ENCODE assay signal across 10 mouse cellular contexts in the genomic region with DNA sequence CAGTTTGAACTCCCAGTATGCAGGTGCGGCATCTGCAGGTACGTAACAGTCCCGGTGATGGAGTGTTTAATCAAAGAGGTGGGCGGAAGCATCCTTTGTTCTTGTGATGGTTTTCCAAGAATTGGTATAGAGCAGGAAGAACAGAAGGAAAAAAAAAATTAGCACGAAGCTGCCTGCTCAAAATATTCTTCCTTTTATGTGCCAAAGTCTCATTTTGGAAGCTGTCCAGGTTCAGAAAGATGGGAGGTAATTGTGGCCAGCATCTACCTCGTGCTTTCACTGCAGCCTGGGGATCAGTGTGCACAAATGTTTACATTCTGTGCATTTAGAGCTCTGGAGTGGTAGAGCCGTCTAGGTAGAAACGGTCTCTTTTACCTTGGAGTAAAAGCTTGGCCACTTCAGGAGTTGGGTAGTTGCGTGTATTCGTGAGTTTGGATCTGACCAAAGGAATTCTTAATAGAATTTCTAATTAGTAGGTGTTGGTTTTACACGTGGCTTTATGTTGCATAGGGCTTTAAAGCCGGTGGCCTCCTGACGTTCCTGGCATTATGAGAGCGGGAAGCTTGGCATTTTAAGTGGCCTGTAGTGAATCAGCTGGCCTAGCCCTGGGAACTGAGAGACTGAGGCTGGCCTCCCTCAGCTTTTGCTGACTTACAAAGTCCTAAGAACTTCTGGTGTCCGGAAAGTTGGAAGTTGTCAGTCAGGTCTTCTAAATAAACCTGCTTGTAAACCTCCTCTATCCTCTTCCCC. TPM values are rescaled to one million over a fixed set of nuclear protein-coding genes. Genes with fewer than 3 reads are reported as not detected.
DNase-seq lines count a peak whose midpoint lies in the region; ATAC-seq and TF ChIP-seq lines count a peak whose summit lies in the region.
"Had no signal": no experiment of that assay in that cellular context is flagged by ENCODE, and none has a peak within 500 bp of the region (broad histone marks: within the 10 kb centered on the region; RNA-seq: fewer than 3 reads in every experiment).

No protein-coding gene starts in this region.

- TF ChIP-seq POLR2A in brain, embryonic 14.5 days (IDR thresholded peaks at IDR 0.05; ENCODE audit: borderline replicate concordance, extremely low read depth, insufficient read depth, insufficient read length, poor library complexity, severe bottlenecking) = no peak

- 44% methylated on average over 15 of the region's 15 CpGs for WGBS in heart, embryonic 15.5 days
- 32% methylated on average over 15 of the region's 15 CpGs for WGBS in hindbrain, embryonic 12.5 days
- 43% methylated on average over 15 of the region's 15 CpGs for WGBS in midbrain, embryonic 11.5 days

- no peak for TF ChIP-seq CTCF in brain, embryonic 14.5 days (IDR thresholded peaks at IDR 0.05; ENCODE audit: borderline replicate concordance, extremely low read depth, insufficient read depth, insufficient read length)

- H3K4me1 ChIP-seq in heart, embryonic 15.5 days (replicated peaks) = peaks cover 47% of the 10 kb centered on the region
- H3K4me1 ChIP-seq in hindbrain, embryonic 12.5 days = peaks cover 77% of the 10 kb centered on the region
- peaks cover 65% of the 10 kb centered on the region for H3K4me1 ChIP-seq in midbrain, embryonic 11.5 days (ENCODE audit: control insufficient read depth, insufficient read depth, low read length)

- peak overlapping the region; percentile 95; the same call in 1 of the 2 replicates for H3K9ac ChIP-seq in heart, embryonic 15.5 days
- H3K9ac ChIP-seq in hindbrain, embryonic 12.5 days = peak overlapping the region; percentile 88
- H3K9ac ChIP-seq in midbrain, embryonic 11.5 days (ENCODE audit: low read length) = peak overlapping the region; percentile 85

- no peak for ATAC-seq in heart, embryonic 15.5 days (replicated peaks; ENCODE audit: insufficient number of reproducible peaks, insufficient read depth, low FRiP score, low read depth)
- no peak for ATAC-seq in hindbrain, embryonic 12.5 days (ENCODE audit: low FRiP score)
- ATAC-seq in midbrain, embryonic 11.5 days (ENCODE audit: low FRiP score) = no peak
- ATAC-seq in megakaryocyte, adult 5-6 weeks (ENCODE audit: poor library complexity, severe bottlenecking) = no peak

- peaks cover 5% of the 10 kb centered on the region; the same call in 1 of the 2 replicates for H3K36me3 ChIP-seq in heart, embryonic 15.5 days
- H3K36me3 ChIP-seq in hindbrain, embryonic 12.5 days = peaks cover 41% of the 10 kb centered on the region
- peaks cover 28% of the 10 kb centered on the region for H3K36me3 ChIP-seq in midbrain, embryonic 11.5 days (ENCODE audit: control insufficient read depth, insufficient read depth, low read length)

- no peak overlapping the region for H3K27ac ChIP-seq in heart, embryonic 15.5 days
- peak overlapping the region; percentile 37; the same call in 1 of the 2 replicates for H3K27ac ChIP-seq in hindbrain, embryonic 12.5 days
- no peak overlapping the region for H3K27ac ChIP-seq in midbrain, embryonic 11.5 days (ENCODE audit: low read depth, low read length)

- no peaks in the 10 kb centered on the region for H3K9me3 ChIP-seq in heart, embryonic 15.5 days (replicated peaks)
- no peaks in the 10 kb centered on the region for H3K9me3 ChIP-seq in hindbrain, embryonic 12.5 days (replicated peaks)
- H3K9me3 ChIP-seq in midbrain, embryonic 11.5 days (ENCODE audit: control insufficient read depth, low read length) = no peaks in the 10 kb centered on the region

- H3K4me2 ChIP-seq in heart, embryonic 15.5 days = peak overlapping the region; percentile 96
- H3K4me2 ChIP-seq in hindbrain, embryonic 12.5 days (replicated peaks) = peak overlapping the region; percentile 78
- H3K4me2 ChIP-seq in midbrain, embryonic 11.5 days = peak overlapping the region; percentile 91

- DNase-seq in heart, adult 11 months = no peak
- peak; percentile 69 for DNase-seq in brain, embryonic 14.5 days (ENCODE audit: low read depth)
- no peak for DNase-seq in midbrain, embryonic 11.5 days (ENCODE audit: low spot score, missing footprints)
- no peak for DNase-seq in adrenal gland, postnatal 10 days
- DNase-seq in gastrocnemius, adult 18-20 months (ENCODE audit: low spot score) = no peak
- DNase-seq: adrenal gland, postnatal 25 days; thymus, adult 2 months had no signal

- H3K4me3 ChIP-seq in heart, embryonic 15.5 days = peak overlapping the region; percentile 86
- peak overlapping the region; percentile 85 for H3K4me3 ChIP-seq in hindbrain, embryonic 12.5 days
- peak overlapping the region; percentile 81 for H3K4me3 ChIP-seq in midbrain, embryonic 11.5 days (ENCODE audit: low read depth, low read length)

- H3K27me3 ChIP-seq in heart, embryonic 15.5 days = no peaks in the 10 kb centered on the region
- H3K27me3 ChIP-seq in hindbrain, embryonic 12.5 days = no peaks in the 10 kb centered on the region
- peaks cover 2% of the 10 kb centered on the region; the same call in 1 of the 2 replicates for H3K27me3 ChIP-seq in midbrain, embryonic 11.5 days (ENCODE audit: control insufficient read depth, insufficient read depth, low read length)

RNA-seq across cellular contexts. Expression of gene Enc1, which starts 3.2 kb away (rescaled TPM):
- 3.8 and 4.0 TPM in 2 replicates for polyA plus RNA-seq in heart, embryonic 15.5 days (2015; fragmentation: Nextera tagmentation; extraction: Ambion mirVana)
- polyA plus RNA-seq in brain, embryonic 14.5 days (2012; rRNA removed) = 249 and 303 TPM in 2 replicates
- 28.8 and 29.1 TPM in 2 replicates for polyA plus RNA-seq in hindbrain, embryonic 12.5 days (2016; fragmentation: Nextera tagmentation; extraction: Ambion mirVana)
- polyA plus RNA-seq in midbrain, embryonic 11.5 days (2014; fragmentation: Nextera tagmentation; extraction: Ambion mirVana) = 18.4 and 19.8 TPM in 2 replicates
- total RNA-seq in adrenal gland, postnatal 10 days (2021) = 10 to 100 TPM; 19.6 to 20.3 TPM
- total RNA-seq in megakaryocyte, adult 5-6 weeks (2015) = 2.0 and 3.0 TPM in 2 replicates
- total RNA-seq in megakaryocyte, adult 5-6 weeks (2017) = 2.3 and 3.5 TPM in 2 replicates
- 1 to 10 TPM; 2.4 to 2.6 TPM for total RNA-seq in gastrocnemius, adult 18-20 months (2021)

RNA-seq across cellular contexts. Expression of gene Hexb, which starts 46.0 kb away (rescaled TPM):
- 35.1 and 46.6 TPM in 2 replicates for polyA plus RNA-seq in heart, embryonic 15.5 days (2015; fragmentation: Nextera tagmentation; extraction: Ambion mirVana)
- polyA plus RNA-seq in brain, embryonic 14.5 days (2012; rRNA removed) = 25.8 and 28.2 TPM in 2 replicates
- 25.8 and 29.3 TPM in 2 replicates for polyA plus RNA-seq in hindbrain, embryonic 12.5 days (2016; fragmentation: Nextera tagmentation; extraction: Ambion mirVana)
- polyA plus RNA-seq in midbrain, embryonic 11.5 days (2014; fragmentation: Nextera tagmentation; extraction: Ambion mirVana) = 25.8 and 26.1 TPM in 2 replicates
- total RNA-seq in adrenal gland, postnatal 10 days (2021) = 10 to 100 TPM; 26.7 to 29.8 TPM
- 160 and 202 TPM in 2 replicates for total RNA-seq in megakaryocyte, adult 5-6 weeks (2015)
- 125 and 139 TPM in 2 replicates for total RNA-seq in megakaryocyte, adult 5-6 weeks (2017)
- 1 to 10 TPM; 8.6 to 9.5 TPM for total RNA-seq in gastrocnemius, adult 18-20 months (2021)
